Mouse (Mus musculus) liver, adult 2 months (tissue): ENCODE data around the gene Apoe. TPM values are rescaled to one million over a fixed set of nuclear protein-coding genes. Genes with fewer than 3 reads are reported as not detected.

ENCODE experiments used
- DNase-seq: peaks from one replicate; pipeline ENCODE4 v3.0.0-alpha.2; 2011; ENCODE audit warnings: low read depth, low spot score; ENCODE audit errors: extremely low read depth
- H3K27ac ChIP-seq: fragments of 200-500 bp; replicated peaks from 2 replicates; pipeline ENCODE4 v1.5.1; 2012; ENCODE audit warnings: low read depth, mild to moderate bottlenecking, control low read depth, inconsistent platforms, low read length; ENCODE audit not compliant: insufficient read depth
- H3K27me3 ChIP-seq: fragments of 200-500 bp; 2 replicates; pipeline ENCODE4 v1.6.1; 2012; ENCODE audit warnings: mild to moderate bottlenecking, moderate library complexity, low read length, inconsistent platforms; ENCODE audit not compliant: control insufficient read depth, insufficient read depth
- H3K36me3 ChIP-seq: fragments of 200-500 bp; 2 replicates; pipeline ENCODE4 v1.6.1; 2012; ENCODE audit warnings: low read length, inconsistent platforms; ENCODE audit not compliant: control insufficient read depth, insufficient read depth
- H3K4me1 ChIP-seq: fragments of 200-500 bp; 2 replicates; pipeline ENCODE4 v1.6.1; 2011; ENCODE audit warnings: low read length; ENCODE audit not compliant: control insufficient read depth, insufficient read depth
- H3K4me3 ChIP-seq: fragments of 200-500 bp; 2 replicates; pipeline ENCODE4 v1.5.1; 2011; ENCODE audit warnings: low read depth, mild to moderate bottlenecking, control low read depth, low read length, moderate library complexity; ENCODE audit not compliant: insufficient read depth
- H3K79me2 ChIP-seq: fragments of 200-500 bp; 2 replicates; pipeline ENCODE4 v1.6.1; 2012; ENCODE audit warnings: inconsistent platforms, mild to moderate bottlenecking, low read length, moderate library complexity; ENCODE audit not compliant: control insufficient read depth, insufficient read depth
- H3K9ac ChIP-seq: fragments of 200-500 bp; 2 replicates; pipeline ENCODE4 v1.6.1; 2012; ENCODE audit warnings: low read depth, mild to moderate bottlenecking, control low read depth, inconsistent platforms, low read length
- CTCF ChIP-seq: fragments of 200-500 bp; IDR thresholded peaks from 2 replicates; pipeline ENCODE4 v1.5.1; 2011; ENCODE audit warnings: low read depth, low read length, control low read depth
- POLR2A ChIP-seq: fragments of 200-500 bp; IDR thresholded peaks from 2 replicates; pipeline ENCODE4 v1.6.1; 2011; ENCODE audit warnings: low read length, control low read depth; ENCODE audit not compliant: insufficient read depth; ENCODE audit errors: extremely low read depth
- WGBS: fragments of 180-500 bp; shearing (Covaris S2); methylation state at CpG from one replicate; pipeline ENCODE4 v1.1.7; 2018; 5-methylcytosine and 5-hydroxymethylcytosine counted together
- polyA plus RNA-seq: library from polyadenylated mRNA; depleted of rRNA; stranded (reverse); fragments of >200 nt; gene quantifications from 2 replicates; pipeline ENCODE4 v1.2.3, GENCODE M21; 2012
- total RNA-seq: library from RNA; depleted of rRNA; stranded (reverse); fragments of >200 nt; gene quantifications from 2 replicates; pipeline ENCODE4 v1.2.3, GENCODE M21; 2014

Gene Apoe
- total and polyA plus RNA-seq, 2 experiments = 25,019 to 39,394 TPM

DNA sequence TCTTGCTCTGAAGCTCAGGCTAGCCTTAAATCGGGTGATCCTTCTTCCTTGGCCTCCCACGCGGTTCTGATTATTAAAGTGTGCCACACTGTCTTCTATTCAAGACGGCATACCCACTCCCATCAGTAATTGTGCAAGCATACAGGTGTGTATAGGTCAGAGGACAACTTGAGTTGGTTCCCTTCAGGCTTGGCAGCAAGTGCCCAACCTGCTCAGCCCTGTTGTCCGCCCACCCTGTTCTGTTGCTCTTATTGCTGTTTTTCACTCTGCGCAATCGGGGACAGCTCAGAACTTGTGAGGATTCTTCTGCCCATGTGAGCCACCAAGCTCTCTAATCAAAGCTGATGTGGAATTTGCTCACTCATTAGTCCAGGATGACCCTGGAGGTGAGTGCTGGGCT is 6.3 kb upstream of the Apoe start:
- Histone ChIP-seq H3K9ac (no peak overlapping the region), H3K27ac (no peak overlapping the region), H3K27me3 (no peaks in the 10 kb centered on the region), H3K4me3 (no peak overlapping the region), H3K79me2 (0 out of 2 replicates have a peak, but pooled peaks cover 3% of the 10 kb centered on the region), H3K4me1 (peaks cover 24% of the 10 kb centered on the region), H3K36me3 (peaks cover 8% of the 10 kb centered on the region; the same call in 1 of the 2 replicates)
- DNase-seq = no peak
- no peak for TF ChIP-seq POLR2A
- TF ChIP-seq CTCF = no peak
- WGBS = 89% methylated on average over 7 of the region's 7 CpGs

DNA sequence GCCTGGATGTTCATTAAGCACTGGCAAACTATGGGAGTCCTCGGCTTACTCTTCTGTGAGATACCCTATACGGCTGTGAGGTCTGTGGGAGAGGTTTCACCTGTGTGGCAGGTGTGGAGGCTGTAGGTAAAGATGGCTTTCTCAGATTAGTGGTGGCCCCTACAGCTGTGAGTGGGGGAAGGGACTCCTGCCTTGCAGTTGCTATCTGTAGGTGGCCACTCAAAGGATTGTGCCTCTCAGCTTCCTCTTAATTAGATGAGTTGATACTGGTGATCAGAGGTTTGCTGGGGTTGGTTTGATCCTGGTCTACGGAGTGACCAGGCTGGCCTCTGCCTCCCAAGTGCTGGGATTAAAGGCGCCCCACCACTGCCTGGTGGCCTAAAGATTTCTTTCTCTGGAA is 5.5 kb upstream of the Apoe start:
- no peak overlapping the region for H3K9ac ChIP-seq
- H3K36me3 ChIP-seq = peaks cover 8% of the 10 kb centered on the region; the same call in 1 of the 2 replicates
- H3K4me1 ChIP-seq = peaks cover 28% of the 10 kb centered on the region
- no peak for TF ChIP-seq CTCF
- no peak for TF ChIP-seq POLR2A
- DNase-seq = no peak
- 0 out of 2 replicates have a peak, but pooled peaks cover 3% of the 10 kb centered on the region for H3K79me2 ChIP-seq
- no peak overlapping the region for H3K4me3 ChIP-seq
- no peaks in the 10 kb centered on the region for H3K27me3 ChIP-seq
- no peak overlapping the region for H3K27ac ChIP-seq
- 95% methylated on average over 4 of the region's 4 CpGs for WGBS

GRCm38 (mm10) chr7:19702859-19703555 is 4.0 kb upstream of the Apoe start:
- H3K79me2 ChIP-seq = peaks cover 1% of the 10 kb centered on the region; the same call in 1 of the 2 replicates
- peaks cover 3% of the 10 kb centered on the region; the same call in 1 of the 2 replicates for H3K36me3 ChIP-seq
- WGBS = 91% methylated on average over 16 of the region's 16 CpGs
- peak overlapping the region; percentile 42 for H3K9ac ChIP-seq
- peak overlapping the region; percentile 86 for H3K27ac ChIP-seq
- H3K4me1 ChIP-seq = peaks cover 30% of the 10 kb centered on the region
- no peak for DNase-seq
- H3K4me3 ChIP-seq = no peak overlapping the region
- H3K27me3 ChIP-seq = no peaks in the 10 kb centered on the region
- no peak for TF ChIP-seq POLR2A

DNA sequence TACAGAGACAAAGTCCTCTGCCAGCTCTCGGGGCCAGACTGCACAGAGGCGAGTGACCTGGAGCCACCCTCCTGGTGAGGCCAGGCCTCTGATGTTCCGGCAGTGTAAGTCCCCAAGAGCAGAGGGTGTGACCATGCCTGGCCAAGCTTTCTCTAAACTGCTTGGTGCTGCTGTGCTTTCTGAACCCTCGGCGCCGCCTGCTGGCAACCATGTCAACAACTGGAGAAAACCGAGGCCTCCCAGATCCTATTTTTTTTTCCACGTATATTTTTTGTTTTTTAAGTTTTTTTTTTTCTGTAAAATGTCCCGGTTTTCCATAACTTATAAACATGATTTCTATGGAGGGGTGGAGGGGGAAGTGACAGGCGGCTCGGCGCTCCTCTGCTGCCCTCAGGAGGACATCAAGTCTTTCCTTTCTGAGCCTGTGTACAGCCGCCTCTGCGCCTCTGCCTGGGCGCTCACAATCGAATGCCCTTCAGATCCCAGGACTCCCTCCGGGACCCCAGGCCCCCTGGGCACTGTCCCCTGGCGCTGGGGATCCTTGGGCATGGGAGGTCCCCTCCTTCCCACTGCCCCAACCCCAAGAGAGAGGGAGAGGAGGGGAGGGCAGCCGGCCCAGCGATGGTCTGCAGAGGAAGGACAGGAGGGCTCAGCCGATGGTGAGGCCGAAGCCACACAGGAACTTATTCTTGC is 2.2 kb upstream of the Apoe start:
- peak; percentile 85 for TF ChIP-seq CTCF
- no peak; the same call in 1 of the 2 replicates for TF ChIP-seq POLR2A
- peak overlapping the region; percentile 84 for H3K27ac ChIP-seq
- no peaks in the 10 kb centered on the region for H3K27me3 ChIP-seq
- peaks cover 30% of the 10 kb centered on the region for H3K4me1 ChIP-seq
- H3K36me3 ChIP-seq = peaks cover 17% of the 10 kb centered on the region
- WGBS = 9% methylated on average over 22 of the region's 22 CpGs
- peaks cover 16% of the 10 kb centered on the region for H3K79me2 ChIP-seq
- H3K4me3 ChIP-seq = no peak overlapping the region; the same call in 1 of the 2 replicates
- peak overlapping the region; percentile 68 for H3K9ac ChIP-seq
- DNase-seq = peak; percentile 99

GRCm38 (mm10) chr7:19700299-19701068 is 1.5 kb upstream of the Apoe start:
- peak overlapping the region; percentile 80 for H3K27ac ChIP-seq
- H3K4me1 ChIP-seq = peaks cover 30% of the 10 kb centered on the region
- H3K27me3 ChIP-seq = no peaks in the 10 kb centered on the region
- peaks cover 20% of the 10 kb centered on the region for H3K36me3 ChIP-seq
- peaks cover 16% of the 10 kb centered on the region for H3K79me2 ChIP-seq
- DNase-seq = peak; percentile 93
- TF ChIP-seq CTCF (no peak), POLR2A (0 out of 2 replicates have a peak, but pooled peaks have one; percentile 31)
- no peak overlapping the region for H3K4me3 ChIP-seq
- 9% methylated on average over 12 of the region's 12 CpGs for WGBS
- peak overlapping the region; percentile 43 for H3K9ac ChIP-seq
